Mouse (Mus musculus) gastrocnemius, adult 18-20 months (tissue): Measurements from ENCODE around the gene Tmem222. TPM values are rescaled to one million over a fixed set of nuclear protein-coding genes. Genes with fewer than 3 reads are reported as not detected.

Source experiments
- DNase-seq: peaks from one replicate; pipeline ENCODE4 v3.0.0; 2021; ENCODE audit warnings: low spot score
- total RNA-seq, 2 experiments: library from RNA; stranded (reverse); gene quantifications; 2 replicates each; pipeline ENCODE4 v1.2.3; 2021

Tmem222 gene
- total RNA-seq, 2 experiments from 2014 or later: 26.8 to 26.9 TPM

GRCm38 (mm10) chr4:133253412-133253811 lies 24.2 kb downstream of the Tmem222 start:
- DNase-seq: no peak

- DNase-seq: no peak
These were observed 25.5 kb downstream of the Tmem222 start for GRCm38 (mm10) chr4:133252089-133252488.

- DNase-seq: no peak
These were observed 26.4 kb downstream of the Tmem222 start for GRCm38 (mm10) chr4:133251214-133251613.

- DNase-seq: peak; percentile 88
These were observed 27.0 kb downstream of the Tmem222 start for GRCm38 (mm10) chr4:133250609-133251008.

- no peak for DNase-seq
These were observed 29.7 kb downstream of the Tmem222 start for GRCm38 (mm10) chr4:133247806-133248449.

GRCm38 (mm10) chr4:133247072-133247471 lies 30.5 kb downstream of the Tmem222 start:
- DNase-seq: peak; percentile 28

- no peak for DNase-seq
These were observed 33.3 kb downstream of the Tmem222 start for GRCm38 (mm10) chr4:133244289-133244688.

GRCm38 (mm10) chr4:133243538-133243937 lies 34.1 kb downstream of the Tmem222 start:
- no peak for DNase-seq

GRCm38 (mm10) chr4:133242710-133243109 lies 34.9 kb downstream of the Tmem222 start:
- DNase-seq: no peak

GRCm38 (mm10) chr4:133241910-133242309 lies 35.7 kb downstream of the Tmem222 start:
- DNase-seq: no peak

- peak; percentile 92 for DNase-seq
These were observed 36.4 kb downstream of the Tmem222 start for GRCm38 (mm10) chr4:133240934-133241908.

GRCm38 (mm10) chr4:133240490-133240921 lies 37.1 kb downstream of the Tmem222 start, which contains the start of gene Map3k6:
Gene Map3k6, plus strand, starts transcription at chr4:133240818.
- peak; percentile 92 for DNase-seq

GRCm38 (mm10) chr4:133237911-133238310 lies 39.7 kb downstream of the Tmem222 start:
- no peak for DNase-seq

GRCm38 (mm10) chr4:133235415-133235814 lies 42.2 kb downstream of the Tmem222 start:
- DNase-seq: no peak

- DNase-seq: no peak
These were observed 42.8 kb downstream of the Tmem222 start for GRCm38 (mm10) chr4:133234771-133235170.

- DNase-seq: peak; percentile 46
These were observed 44.2 kb downstream of the Tmem222 start for GRCm38 (mm10) chr4:133233285-133233976.

- DNase-seq: no peak
These were observed 48.0 kb downstream of the Tmem222 start for GRCm38 (mm10) chr4:133229582-133229981.

- DNase-seq: no peak
These were observed 50.0 kb downstream of the Tmem222 start for GRCm38 (mm10) chr4:133227636-133228035.

- DNase-seq: peak; percentile 67
These were observed 51.5 kb downstream of the Tmem222 start for GRCm38 (mm10) chr4:133226073-133226472.

GRCm38 (mm10) chr4:133223875-133224274 lies 53.7 kb downstream of the Tmem222 start:
- DNase-seq: no peak

- DNase-seq: no peak
These were observed 55.9 kb downstream of the Tmem222 start for GRCm38 (mm10) chr4:133221701-133222100.

- DNase-seq: no peak
These were observed 56.9 kb downstream of the Tmem222 start for GRCm38 (mm10) chr4:133220656-133221055.
